Mouse (Mus musculus): ENCODE results near the gene Gen1.

Gene Gen1

DNA sequence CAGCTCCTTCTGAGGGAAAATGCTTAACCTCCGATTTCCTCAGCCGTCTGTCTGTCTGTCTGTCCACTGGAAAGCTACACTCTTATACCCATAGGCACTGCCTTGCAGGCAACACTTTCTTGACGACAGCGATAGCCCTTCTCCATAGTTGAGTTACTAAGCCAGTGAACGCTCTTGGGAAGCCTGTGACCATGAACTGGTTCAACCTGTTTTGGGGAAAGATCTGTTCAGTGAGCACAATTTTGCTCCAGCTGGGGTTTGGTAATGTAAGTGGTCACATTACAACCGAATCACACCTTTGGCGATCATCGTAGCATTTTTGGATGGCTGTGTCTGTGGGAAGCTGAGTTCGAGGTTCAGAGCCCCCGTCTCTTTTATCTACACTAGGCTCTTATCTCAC is 42.5 kb downstream of the Gen1 start:
- no peak for DNase-seq

DNA sequence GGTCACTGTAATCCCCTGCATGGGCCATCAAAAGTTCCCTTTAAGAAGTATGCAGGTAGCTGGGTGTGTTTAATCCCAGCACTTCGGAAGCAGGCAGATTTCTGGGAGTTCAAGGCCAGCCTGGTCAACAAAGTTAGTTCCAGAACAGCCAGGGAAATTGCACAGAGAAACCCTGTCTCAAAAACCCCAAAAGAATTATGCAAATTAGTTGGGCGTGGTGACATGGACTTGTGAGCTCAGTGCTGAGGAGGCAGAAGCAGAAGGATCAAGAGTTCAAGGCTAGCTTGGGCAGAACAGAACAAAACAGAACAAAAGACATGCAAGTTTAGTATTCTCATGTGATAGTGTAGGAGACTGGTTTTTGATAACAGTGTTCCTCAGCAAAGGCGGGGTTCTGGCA is 43.0 kb downstream of the Gen1 start:
- no peak for DNase-seq

DNA sequence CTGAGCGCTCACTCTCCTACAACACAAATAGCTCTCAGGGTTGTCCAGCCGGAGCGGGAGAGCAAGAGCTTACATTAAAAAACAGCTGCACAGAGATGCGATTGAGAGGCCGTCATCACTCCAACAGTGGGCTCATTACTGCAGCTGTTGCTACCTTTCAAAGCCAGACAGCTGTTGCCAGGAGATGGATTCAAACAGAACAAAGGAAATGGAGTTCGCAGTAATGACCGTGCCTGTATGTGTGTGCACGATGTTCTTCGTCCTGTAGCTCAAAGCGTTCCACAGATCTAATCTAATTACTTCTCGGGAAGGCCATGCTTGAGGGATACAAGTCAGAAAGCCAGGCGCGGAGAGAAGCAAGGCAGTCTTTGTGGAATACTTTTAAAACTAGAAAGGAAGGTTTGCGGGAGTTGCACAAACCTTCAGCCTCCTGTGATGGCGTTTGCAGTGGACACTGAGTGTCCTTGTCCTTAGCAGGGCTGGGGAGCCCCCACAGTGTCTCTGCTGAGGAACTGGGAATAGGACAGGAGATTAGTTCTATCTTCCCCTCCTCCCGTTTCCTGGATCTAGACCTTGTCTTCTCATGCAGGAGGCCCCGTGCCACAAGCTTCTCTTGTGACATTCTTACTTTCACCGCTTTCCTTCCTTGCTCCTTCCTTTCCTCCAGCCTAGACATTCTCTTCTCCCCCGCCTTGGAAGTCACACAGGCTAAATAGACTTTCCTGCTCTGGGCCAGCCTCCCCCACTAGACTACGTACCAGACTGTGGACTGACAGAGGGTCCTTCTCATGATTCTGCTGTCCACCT is 43.9 kb downstream of the Gen1 start:
- no peak for DNase-seq

DNA sequence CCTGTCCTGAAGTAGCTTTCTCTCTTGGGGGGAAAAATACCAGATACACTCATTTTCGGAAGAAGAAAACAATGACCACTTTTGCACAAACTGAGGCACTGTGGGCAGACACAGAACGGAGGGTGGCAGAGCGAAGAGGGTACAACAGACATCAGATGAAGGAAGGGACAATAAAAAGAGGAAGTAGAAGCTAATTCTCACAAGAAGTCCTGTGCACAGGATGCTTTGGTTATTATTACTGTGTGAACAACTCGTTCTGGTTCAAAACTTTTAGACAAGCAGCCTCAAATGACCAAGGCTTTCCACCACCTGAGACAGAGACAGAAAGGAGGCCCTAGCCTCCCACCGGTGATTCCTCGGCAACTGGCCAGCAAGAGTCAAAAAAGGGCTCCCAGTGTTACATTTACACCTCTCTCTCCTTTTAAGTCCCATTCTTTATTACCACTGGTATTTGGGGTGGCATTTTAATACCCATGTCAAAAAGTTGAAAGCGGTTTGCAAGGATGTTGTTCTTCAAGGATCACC is 47.8 kb downstream of the Gen1 start:
- no peak for DNase-seq

DNA sequence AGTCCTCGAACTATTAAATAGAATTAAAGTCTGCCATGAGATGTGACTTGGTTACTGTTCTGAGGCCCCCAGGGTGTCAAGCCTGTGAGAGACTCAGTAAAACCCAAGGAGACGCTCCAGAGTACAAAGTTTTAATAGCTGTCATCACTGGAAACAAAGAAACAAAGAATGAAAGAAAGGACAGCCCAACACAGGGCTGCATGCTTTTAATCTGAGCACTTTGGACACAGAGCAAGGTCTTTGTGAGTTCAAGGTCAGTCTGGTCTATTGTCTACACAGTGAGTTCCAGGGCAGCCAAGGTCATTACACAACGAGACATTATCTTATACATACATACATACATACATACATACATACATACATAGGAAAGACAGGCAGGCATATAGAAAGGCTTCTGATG is 49.1 kb downstream of the Gen1 start:
- DNase-seq, result no peak

DNA sequence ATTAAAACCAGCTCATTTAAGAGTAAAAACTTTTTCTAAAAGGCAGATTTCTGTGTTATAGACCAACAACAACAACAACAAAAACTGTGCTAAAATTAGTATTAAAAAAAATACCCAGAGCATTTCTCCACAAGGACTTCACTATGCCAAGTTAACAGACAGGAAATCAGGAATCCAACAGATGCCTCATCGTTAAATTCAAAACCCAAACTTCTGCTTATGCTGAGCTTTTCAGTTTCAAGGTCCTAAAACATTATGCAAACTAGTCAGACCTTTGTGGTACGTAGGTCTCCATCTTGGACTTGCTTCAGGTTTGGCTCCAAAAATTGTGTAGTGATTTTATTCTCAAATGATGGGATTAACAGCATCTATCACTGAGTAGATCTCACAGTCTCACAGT is 50.0 kb downstream of the Gen1 start:
- DNase-seq, result no peak

DNA sequence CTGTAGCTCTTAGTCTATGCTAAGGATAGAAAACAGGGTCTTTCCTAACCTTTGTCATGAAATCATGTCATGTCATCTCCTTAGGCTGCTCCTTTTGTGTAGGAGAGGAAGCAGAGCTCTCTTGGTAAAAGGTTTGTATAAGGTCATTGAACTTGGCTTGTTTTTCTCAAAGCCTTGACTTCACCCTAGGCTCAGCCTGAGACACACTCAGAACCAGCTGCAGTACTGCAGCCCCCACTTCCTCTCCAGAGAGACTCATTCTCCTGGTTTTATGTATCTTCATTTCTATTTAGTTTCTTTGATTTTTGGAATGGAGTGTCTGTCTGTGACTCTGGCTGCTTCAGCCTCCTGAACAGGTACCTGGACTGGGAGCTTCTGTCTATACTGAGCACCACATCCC is 50.8 kb downstream of the Gen1 start:
- no peak for DNase-seq

DNA sequence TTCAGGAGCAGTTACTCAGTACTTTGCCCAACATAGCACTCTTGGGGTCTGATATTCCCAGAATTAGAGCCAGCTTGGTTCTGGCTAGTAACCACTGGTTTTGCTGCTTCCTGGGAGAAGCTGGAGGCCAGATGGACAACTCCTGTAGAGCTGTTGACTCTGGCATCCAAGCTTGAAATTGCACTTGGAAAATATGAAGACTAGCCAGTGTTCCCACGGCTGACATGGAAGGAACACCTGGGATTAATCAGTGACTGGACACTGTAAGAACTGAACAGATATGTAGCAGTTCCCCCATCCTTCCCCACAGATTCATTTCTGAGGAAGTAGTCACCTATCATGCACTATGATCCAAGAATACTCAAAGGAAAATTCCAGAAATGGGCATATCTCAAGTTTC is 52.7 kb downstream of the Gen1 start:
- no peak for DNase-seq

DNA sequence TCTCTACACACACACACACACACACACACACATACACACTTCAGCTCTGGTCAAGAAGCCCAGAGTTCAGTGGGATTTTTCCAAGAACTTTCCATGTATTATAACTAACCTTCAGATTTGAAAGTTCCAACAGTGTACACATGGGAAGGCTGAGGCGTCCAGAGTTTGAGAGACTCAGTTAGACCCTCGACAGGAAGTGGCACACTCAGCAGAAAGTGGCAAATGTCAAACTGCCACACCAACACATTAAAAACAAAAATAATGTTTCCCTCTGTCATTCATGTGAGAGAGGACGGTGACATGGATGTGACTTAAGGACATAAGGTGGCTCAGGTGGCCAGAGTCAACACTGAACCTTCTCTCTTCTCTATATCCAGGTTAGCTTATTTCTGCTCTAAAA is 55.2 kb downstream of the Gen1 start:
- DNase-seq, result no peak

DNA sequence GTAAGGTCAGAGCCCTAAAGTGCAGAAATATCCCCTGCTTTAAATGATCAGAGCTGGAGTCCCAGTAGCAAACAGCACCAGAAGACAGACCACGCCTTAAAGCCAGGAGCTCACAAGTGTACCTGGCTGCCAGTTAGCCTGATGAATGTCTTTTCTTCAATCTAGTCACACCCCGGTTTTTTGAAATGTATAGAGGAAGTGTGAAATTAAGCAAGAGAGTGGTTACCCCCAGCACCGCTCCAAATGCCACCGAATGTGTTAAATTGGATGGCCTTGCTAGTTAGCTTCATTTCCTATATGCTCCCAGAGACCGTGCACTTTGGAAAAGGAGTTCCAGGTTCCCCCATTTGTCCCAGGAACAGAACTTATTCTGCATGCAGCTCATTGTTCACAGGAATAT is 56.0 kb downstream of the Gen1 start:
- no peak for DNase-seq

DNA sequence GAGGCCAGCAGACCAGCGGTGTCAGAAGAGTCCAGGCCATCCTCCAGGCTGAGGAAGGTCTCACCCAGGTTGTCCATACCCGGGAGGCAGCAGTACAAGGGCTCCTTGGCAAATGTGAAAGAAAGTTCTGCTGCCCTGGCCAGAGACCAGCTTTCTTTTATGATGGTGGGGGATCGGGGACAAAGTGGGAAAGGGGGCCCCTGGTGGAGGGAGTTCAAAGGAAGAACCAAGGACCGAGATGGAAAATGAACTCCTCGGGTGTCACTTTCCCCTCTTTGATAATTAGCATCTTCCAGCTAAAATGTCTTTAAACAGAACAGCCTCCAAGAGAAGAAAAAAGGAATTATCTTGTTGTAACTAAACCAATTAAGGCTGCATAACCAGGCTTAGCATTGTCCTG is 56.7 kb downstream of the Gen1 start, which contains the start of gene Msgn1:
Gene Msgn1, minus strand, starts transcription at position 101 of the 400 bp plus-strand sequence.
- DNase-seq, result no peak

DNA sequence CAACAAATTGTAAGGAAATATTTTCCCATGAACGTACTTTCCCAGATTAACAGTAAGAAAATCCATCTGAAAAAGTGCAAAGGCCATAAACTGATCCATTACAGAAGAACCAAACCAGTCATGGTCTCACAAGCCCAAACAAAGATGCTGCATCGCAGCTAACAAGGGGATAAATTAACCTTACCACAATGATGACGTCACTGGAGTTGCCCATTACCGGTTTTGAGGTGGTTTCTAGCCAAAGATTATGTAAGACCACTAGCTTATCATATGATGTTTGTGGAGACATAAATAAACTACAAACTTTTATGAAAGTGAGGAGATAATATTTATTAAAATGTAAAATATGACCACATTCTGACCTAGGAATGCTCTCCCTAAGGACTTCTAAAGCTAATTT is 59.3 kb downstream of the Gen1 start:
- DNase-seq, result no peak

DNA sequence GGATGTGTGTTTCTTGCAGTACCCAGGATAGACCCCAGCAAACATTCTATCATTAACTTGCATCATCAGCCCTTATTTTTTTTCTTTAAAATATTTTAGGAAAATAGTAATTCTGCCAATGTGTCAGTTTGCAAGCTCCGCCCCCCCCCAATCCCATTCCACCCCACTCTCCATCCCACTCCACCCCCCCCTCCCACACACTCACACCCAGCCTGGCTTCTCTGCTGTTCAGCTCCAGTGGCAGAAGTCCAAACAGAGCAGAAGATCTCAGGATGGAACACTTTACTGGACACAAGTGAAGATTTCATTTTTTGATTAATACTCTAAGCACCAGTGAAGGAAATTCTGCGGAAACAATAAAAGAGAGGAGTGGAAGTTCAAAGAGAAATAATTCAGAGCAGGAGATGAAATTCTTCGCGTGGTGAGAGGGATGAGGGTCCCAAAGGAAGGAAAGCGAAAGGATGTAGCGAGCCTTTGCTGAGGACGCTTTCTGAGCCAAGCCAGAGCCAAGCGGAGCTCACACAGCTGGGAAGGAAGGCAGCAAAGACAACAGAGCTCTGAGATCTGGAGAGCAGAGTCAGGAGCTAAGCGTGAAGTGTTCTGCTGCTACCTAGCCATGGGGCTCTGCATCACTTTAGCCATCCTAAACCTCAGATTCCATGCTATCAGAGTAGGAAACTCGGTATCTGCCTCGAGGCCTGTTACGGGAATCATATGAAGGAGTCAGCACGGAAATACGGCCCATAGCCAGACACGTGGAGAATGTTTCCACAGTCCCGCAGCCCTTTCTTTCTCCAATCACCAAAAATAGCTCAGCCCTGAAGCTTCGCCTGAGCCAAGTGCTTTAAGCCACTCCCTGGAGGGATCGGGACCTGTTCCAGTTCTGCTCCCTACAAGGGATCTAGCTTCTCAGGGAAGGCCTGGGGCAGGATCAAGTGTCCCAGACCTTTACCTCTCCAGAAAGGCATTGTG is 61.6 kb downstream of the Gen1 start:
- DNase-seq, result peak; percentile 59

DNA sequence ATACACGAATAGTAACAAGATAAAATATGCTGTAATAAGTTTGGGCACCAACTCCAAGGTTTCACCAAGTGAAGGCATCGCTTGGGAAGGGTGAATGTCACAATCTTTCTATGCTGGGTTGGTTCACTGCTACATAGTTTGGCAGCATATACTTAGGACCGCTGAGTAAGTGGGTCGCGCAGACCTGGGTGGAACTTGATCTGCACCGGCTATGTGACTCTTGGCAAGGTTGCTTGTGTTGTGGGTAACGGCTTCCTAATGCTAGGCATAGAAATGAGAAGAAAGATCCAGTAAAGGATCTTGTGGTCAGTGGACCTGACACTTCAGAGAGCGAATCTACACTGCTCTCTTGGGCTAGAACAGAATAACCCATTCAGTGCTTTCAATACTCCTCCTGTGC is 63.1 kb downstream of the Gen1 start:
- DNase-seq, result no peak

DNA sequence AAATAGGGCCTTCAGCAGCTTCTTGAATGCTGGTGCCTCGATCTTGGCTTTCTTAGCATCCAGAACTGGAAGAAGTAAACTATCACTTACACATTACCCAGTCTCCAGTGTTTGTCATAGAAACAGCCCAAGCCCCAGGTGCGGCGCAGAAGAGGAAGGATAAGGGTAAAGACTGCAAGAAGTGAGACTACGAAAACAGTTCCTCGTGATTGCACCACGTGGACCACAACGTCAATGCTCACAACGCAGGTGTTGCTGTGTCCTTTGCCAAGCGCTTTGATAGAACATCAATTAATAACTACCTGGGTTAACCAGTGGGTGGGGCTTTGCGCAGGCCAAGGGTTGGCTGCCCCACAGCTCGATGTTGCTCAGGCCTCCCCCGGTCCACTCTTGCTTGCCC is 64.9 kb downstream of the Gen1 start:
- DNase-seq, result no peak

DNA sequence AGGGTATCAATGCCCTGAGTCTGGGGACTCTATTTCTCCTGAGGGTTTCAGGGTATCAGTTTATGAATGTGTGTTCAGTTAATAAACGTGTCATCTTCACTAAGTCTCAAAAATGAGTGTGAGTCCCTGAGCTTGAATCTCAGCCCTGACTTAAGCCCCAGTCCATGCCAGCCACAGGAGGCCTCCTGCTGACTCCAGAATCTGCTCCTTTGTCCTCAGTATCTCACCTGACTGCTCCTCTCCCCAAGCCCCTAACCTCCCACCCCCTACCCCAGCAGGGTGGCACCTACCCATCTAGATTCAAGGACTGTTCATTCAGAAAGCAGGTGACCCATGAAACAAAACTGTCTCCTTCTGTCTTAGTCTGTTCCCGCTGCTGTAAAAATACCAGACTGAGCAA is 67.0 kb downstream of the Gen1 start:
- DNase-seq, result no peak

DNA sequence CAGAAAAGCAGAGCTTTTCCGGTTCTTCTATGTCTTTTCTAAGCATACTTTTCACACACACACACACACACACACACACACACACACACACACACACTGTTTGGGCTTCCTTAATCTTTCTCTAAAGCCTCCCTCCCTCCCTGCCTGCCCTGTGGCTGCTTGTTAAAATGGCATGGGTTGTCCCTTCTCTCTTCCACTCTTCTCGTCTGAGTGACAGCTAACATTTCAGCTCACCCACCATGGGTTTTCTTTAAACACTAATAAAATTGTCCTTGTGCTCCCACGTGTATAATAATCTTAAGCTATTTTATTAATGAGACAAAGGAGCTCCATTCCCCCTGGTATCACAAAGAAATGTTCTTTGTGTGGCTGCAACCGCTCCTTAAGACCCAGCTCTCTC is 67.6 kb downstream of the Gen1 start:
- DNase-seq, result no peak

DNA sequence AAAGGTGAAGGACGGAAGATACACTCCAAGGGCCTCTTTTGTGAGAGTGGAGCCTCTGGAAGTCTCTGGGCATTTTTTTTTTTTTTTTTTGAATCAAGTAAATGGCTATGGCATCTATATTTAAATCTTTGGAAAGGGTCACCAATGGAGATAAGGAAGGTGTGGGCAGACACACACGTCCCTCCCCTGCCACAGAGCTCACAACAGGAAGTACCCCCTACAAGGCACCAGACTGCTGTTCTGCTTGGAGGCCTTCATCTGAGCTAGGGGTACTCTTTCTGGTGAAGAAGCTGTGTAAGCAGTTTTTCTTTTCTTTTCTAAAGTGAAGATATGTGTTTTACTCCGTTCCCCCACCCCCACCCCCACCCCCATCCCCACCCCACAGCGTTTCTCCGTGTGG is 68.8 kb downstream of the Gen1 start:
- DNase-seq, result no peak

DNA sequence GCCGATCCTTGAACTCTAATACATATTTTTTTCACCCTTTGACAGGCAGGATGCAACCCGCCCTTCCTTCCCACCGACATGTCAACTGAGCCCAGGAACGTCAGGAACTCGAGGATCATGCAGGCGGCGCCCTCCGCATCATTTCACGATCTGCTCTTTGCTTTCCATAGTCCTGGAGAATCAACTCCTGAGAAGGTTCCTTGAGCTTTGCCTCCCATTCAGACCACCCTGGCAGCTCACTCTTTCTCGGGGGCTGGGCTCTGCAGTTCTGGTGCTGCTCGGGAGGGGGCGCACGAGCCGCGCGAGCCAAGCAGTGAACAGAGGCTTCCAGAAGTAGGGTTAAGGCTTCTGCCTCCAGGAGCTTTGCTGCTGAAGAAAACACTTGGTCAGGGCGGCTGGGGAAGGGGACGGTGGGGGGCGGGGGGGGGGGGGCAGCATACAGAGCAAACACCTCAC is 69.4 kb downstream of the Gen1 start:
- DNase-seq, result peak; percentile 81

DNA sequence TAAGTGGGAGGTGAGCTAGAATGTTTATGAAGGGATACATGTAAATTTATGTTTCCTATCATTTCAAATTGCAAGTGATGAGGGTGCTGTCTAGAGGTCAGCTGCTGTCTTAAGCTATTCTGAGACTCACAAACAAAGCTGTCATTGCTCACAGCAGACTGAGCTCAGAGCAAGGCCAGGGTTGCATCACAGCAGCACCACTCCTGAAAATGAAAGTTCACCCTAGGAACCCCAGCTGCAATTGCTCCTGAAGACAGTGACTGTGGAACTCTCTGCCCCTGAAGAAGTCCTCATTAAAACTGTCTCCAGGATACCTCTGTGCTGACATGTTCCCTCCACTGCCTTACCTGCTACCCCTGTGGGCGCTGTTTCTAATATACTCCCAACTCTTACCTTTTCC is 70.6 kb downstream of the Gen1 start:
- DNase-seq, result no peak
